Comparison of ENCODE assay signal across 24 mouse cellular contexts in genomic region chr2:57845135-57845534, GRCm38 (mm10).
DNase-seq lines count a peak whose midpoint lies in the region; ATAC-seq and TF ChIP-seq lines count a peak whose summit lies in the region.
"Had no signal": no experiment of that assay in that cellular context is flagged by ENCODE, and none has a peak within 500 bp of the region (broad histone marks: within the 10 kb centered on the region; RNA-seq: fewer than 3 reads in every experiment).

No protein-coding gene starts in this region.

- H3K27me3 ChIP-seq in kidney, adult 2 months (replicated peaks; ENCODE audit: control insufficient read depth, insufficient read depth, low read length) = no peaks in the 10 kb centered on the region
- H3K27me3 ChIP-seq in kidney, embryonic 14.5 days (ENCODE audit: control insufficient read depth, insufficient read depth, low read length) = no peaks in the 10 kb centered on the region
- H3K27me3 ChIP-seq: embryonic facial prominence, embryonic 13.5 days; forebrain, embryonic 12.5 days; hindbrain, embryonic 12.5 days had no signal

- no peak overlapping the region for H3K27ac ChIP-seq in kidney, adult 2 months (ENCODE audit: insufficient read depth, low read depth, low read length)
- no peak overlapping the region for H3K27ac ChIP-seq in kidney, embryonic 14.5 days (ENCODE audit: low read depth, low read length)
- H3K27ac ChIP-seq: embryonic facial prominence, embryonic 13.5 days; forebrain, embryonic 12.5 days; heart, adult 2 months; hindbrain, embryonic 12.5 days had no signal

- TF ChIP-seq POLR2A in kidney, adult 2 months (IDR thresholded peaks at IDR 0.05; ENCODE audit: low read depth, low read length) = no peak

- no peaks in the 10 kb centered on the region for H3K4me1 ChIP-seq in kidney, adult 2 months (ENCODE audit: control insufficient read depth, insufficient read depth, low read length)
- H3K4me1 ChIP-seq in kidney, embryonic 14.5 days (ENCODE audit: control insufficient read depth, insufficient read depth, low read length) = no peaks in the 10 kb centered on the region

- no peaks in the 10 kb centered on the region for H3K9me3 ChIP-seq in kidney, embryonic 14.5 days (ENCODE audit: control insufficient read depth, low read length)
- H3K9me3 ChIP-seq: embryonic facial prominence, embryonic 13.5 days; forebrain, embryonic 12.5 days; G1E; hindbrain, embryonic 12.5 days had no signal

- no peak overlapping the region for H3K4me3 ChIP-seq in kidney, adult 2 months (ENCODE audit: insufficient read depth, low read depth, low read length)
- H3K4me3 ChIP-seq in kidney, embryonic 14.5 days (ENCODE audit: low read length) = no peak overlapping the region
- H3K4me3 ChIP-seq: embryonic facial prominence, embryonic 13.5 days; forebrain, embryonic 12.5 days; heart, adult 2 months; hindbrain, embryonic 12.5 days had no signal

- H3K4me2 ChIP-seq in kidney, embryonic 14.5 days (replicated peaks; ENCODE audit: low read depth, low read length) = no peak overlapping the region
- H3K4me2 ChIP-seq: embryonic facial prominence, embryonic 13.5 days; forebrain, embryonic 12.5 days; hindbrain, embryonic 12.5 days had no signal

- no peak overlapping the region for H3K9ac ChIP-seq in kidney, embryonic 14.5 days (ENCODE audit: low read depth, low read length)
- H3K9ac ChIP-seq: embryonic facial prominence, embryonic 13.5 days; forebrain, embryonic 12.5 days; hindbrain, embryonic 12.5 days had no signal

- DNase-seq in adrenal gland, adult (ENCODE audit: inconsistent age in 2 of 2, low spot score in 1 of 2) = peak; percentile 4 to 42
- no peak for DNase-seq in adrenal gland, adult 18-20 months (ENCODE audit: low spot score in 2 of 2)
- DNase-seq in heart, adult 11 months = peak; percentile 39
- no peak for DNase-seq in heart, postnatal 25 days (ENCODE audit: low spot score)
- peak; percentile 49 for DNase-seq in kidney, adult 2 months
- peak; percentile 2 for DNase-seq in lung, postnatal 10 days
- DNase-seq in lung, postnatal 4 days = no peak
- DNase-seq: B cell, adult 2 months; cerebellum, adult 11-12 months; cerebellum, adult 9-10 months; cerebellum, postnatal 36 days; gastrocnemius, postnatal 10 days; heart, adult 2 months; heart, postnatal 4 days had no signal

- no peaks in the 10 kb centered on the region for H3K36me3 ChIP-seq in kidney, adult 2 months (ENCODE audit: control insufficient read depth, insufficient read depth, low read length)
- no peaks in the 10 kb centered on the region for H3K36me3 ChIP-seq in kidney, embryonic 14.5 days (ENCODE audit: control insufficient read depth, insufficient read depth, low read length)
- H3K36me3 ChIP-seq: embryonic facial prominence, embryonic 13.5 days; forebrain, embryonic 12.5 days; G1E; hindbrain, embryonic 12.5 days had no signal

- no peak for ATAC-seq in kidney, embryonic 14.5 days (ENCODE audit: low FRiP score, low TSS enrichment)
- ATAC-seq: CD4-positive, CD25-positive, alpha-beta regulatory T cell, adult 4 months; forebrain, embryonic 16.5 days; hindbrain, embryonic 16.5 days; inflammation-experienced regulatory T-cells, adult 6 months; intestine, postnatal 0 days had no signal

- 31% methylated on average over 1 of the region's 1 CpGs for WGBS in kidney, adult 2 months
- 32% methylated on average over 1 of the region's 1 CpGs for WGBS in kidney, embryonic 14.5 days

- intact Hi-C loops in heart, postnatal 25 days (cut with DNase I) = no loop called here

- TF ChIP-seq CTCF in kidney, adult 2 months (conservative IDR thresholded peaks at IDR 0.05; ENCODE audit: insufficient read depth, insufficient read length, low read depth, low read length) = no peak

Comparison
In these comparisons a context has a peak if more than half of its experiments do, and no peak if none do; other contexts are left out.
1. DNase-seq: peak in adrenal gland, adult (2 of 2), heart, adult 11 months (single experiment), kidney, adult 2 months (single experiment) and lung, postnatal 10 days (single experiment); none in adrenal gland, adult 18-20 months (0 of 2), heart, postnatal 25 days (single experiment) and lung, postnatal 4 days (0 of 2).